Mouse (Mus musculus) neural tube, embryonic 14.5 days (tissue): Measurements from ENCODE around the gene Nprl3. TPM values are rescaled to one million over a fixed set of nuclear protein-coding genes. Genes with fewer than 3 reads are reported as not detected.
"Not testable (repeated sequence)": the region's sequence is repeated elsewhere in the genome, so short reads cannot be mapped to it uniquely, and the experiment has no call there.

Experiments
- ATAC-seq: fragments of 200-750 bp; cut with Nextera tagmentation; 2 replicates; pipeline ENCODE4 v1.8.0; 2017; ENCODE audit warnings: low read depth, mild to moderate bottlenecking, moderate TSS enrichment, moderate library complexity
- H3K27ac ChIP-seq: fragments of 300-500 bp; sonication (generic); 2 replicates; pipeline ENCODE4 v1.5.1; 2014; ENCODE audit warnings: low read depth, mild to moderate bottlenecking, control low read depth, low read length, moderate library complexity, mixed read lengths
- H3K27me3 ChIP-seq: fragments of 300-500 bp; sonication (generic); 2 replicates; pipeline ENCODE4 v1.6.1; 2014; ENCODE audit warnings: low read length; ENCODE audit not compliant: control insufficient read depth, insufficient read depth
- H3K36me3 ChIP-seq: fragments of 300-500 bp; sonication (generic); 2 replicates; pipeline ENCODE4 v1.6.1; 2014; ENCODE audit warnings: low read length, mixed read lengths; ENCODE audit not compliant: control insufficient read depth, insufficient read depth
- H3K4me1 ChIP-seq: fragments of 300-500 bp; sonication (generic); 2 replicates; pipeline ENCODE4 v1.6.1; 2014; ENCODE audit warnings: low read length; ENCODE audit not compliant: control insufficient read depth, insufficient read depth
- H3K4me2 ChIP-seq: fragments of 300-500 bp; sonication (generic); 2 replicates; pipeline ENCODE4 v1.6.1; 2014; ENCODE audit warnings: mild to moderate bottlenecking, low read depth, low read length, control low read depth
- H3K4me3 ChIP-seq: fragments of 300-500 bp; sonication (generic); 2 replicates; pipeline ENCODE4 v1.5.1; 2014; ENCODE audit warnings: low read depth, low read length, control low read depth, mixed read lengths
- H3K9ac ChIP-seq: fragments of 300-500 bp; sonication (generic); replicated peaks from 2 replicates; pipeline ENCODE4 v1.6.1; 2014; ENCODE audit warnings: low read depth, mild to moderate bottlenecking, control low read depth, low read length, mixed read lengths
- H3K9me3 ChIP-seq: fragments of 300-500 bp; sonication (generic); 2 replicates; pipeline ENCODE4 v1.6.1; 2016; ENCODE audit warnings: low read length; ENCODE audit not compliant: control insufficient read depth
- WGBS: fragments of 180-500 bp; shearing (Covaris S2); extraction: QIAGEN DNeasy Blood & Tissue Kit; methylation state at CpG from one replicate; pipeline ENCODE4 v1.1.7; 2014; 5-methylcytosine and 5-hydroxymethylcytosine counted together
- polyA plus RNA-seq: library from polyadenylated mRNA; unstranded; fragments of >200 nt; fragmentation: Nextera tagmentation; extraction: Ambion mirVana; gene quantifications from 2 replicates; pipeline ENCODE4 v1.2.1, GENCODE M21; 2014

The Nprl3 gene
- polyA plus RNA-seq, 1 experiment from 2014 or later, result 32.7 TPM

DNA sequence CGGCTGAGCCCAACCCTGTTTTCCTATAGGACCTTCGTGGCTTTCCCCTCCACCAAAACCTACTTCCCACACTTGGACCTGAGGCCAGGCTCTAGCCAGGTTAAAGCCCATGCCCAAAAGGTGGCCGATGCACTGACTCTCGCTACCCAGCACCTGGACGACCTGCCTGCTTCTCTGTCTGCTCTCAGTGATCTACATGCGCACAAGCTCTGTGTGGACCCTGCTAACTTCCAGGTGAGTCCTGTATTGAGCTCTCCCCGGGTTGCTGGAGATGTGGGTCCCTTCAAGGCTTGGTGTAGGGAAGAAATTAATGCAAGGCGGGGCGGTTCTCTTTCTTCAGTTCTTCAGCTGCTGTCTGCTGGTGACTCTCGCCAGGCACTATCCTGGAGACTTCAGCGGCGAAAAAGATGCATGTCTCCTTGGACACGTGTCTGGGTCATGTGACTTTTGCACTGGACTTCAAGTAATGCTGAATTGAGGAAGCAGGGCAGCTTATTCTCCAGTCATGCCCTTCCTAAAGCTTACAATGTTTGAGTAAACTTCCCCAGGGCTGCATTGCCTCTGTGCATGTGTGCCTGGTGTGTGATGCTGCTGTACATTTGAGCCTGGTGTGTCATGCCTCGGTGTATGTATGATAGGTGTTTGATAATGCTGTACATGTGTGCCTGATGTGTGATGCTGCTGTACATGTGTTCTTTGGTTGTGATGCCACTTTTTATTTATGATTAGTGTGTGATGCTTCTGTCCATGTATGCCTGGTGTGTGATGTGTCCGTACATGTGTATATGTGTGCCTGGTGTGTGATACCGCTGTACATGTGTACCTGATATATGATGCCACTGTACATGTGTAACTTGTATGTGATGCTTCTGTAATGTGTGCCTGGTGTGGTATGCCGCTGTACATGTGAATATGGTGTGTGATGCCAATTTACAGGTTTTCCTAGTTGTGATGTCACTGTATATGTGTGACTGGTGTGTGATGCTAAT is 33.1 kb upstream of the Nprl3 start:
- 53% methylated on average over 14 of the region's 17 CpGs for WGBS

DNA sequence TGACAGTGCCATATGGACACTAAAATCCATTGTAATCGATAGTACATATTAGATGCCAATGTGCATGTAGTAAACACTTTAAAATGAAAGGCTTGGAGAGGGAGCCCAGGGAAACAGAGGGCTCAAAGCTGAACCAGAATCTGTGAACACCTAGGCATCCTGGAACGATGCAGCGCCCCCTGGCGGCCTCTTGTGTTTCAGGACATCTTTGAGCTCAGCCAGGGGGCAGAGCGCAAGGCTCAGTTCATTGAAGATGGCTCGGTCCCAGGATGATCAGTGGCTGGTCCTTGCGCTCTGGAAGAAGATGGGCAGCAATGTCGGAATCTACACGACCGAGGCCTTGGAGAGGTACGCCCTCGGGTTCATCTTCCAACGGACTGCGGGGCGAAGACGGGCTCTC is 32.4 kb upstream of the Nprl3 start, which contains the start of gene Hbq1a:
Gene Hbq1a (plus strand): TSS at position 205 of the 400 bp plus-strand sequence.
- H3K27ac ChIP-seq, H3K36me3 ChIP-seq, H3K27me3 ChIP-seq, H3K9me3 ChIP-seq, H3K4me3 ChIP-seq, H3K9ac ChIP-seq, H3K4me1 ChIP-seq: not testable (repeated sequence)
- ATAC-seq, result peak; percentile 80; the same call in 1 of the 2 replicates
- H3K4me2 ChIP-seq, result peak within 1 kb of the TSS; percentile 44
- 5% methylated on average over 16 of the region's 16 CpGs for WGBS

More for the DNA sequence above, 33.1 kb upstream of the Nprl3 start:
- no peak for ATAC-seq
- Histone ChIP-seq H3K27ac (no peak overlapping the region), H3K4me3 (no peak overlapping the region), H3K36me3 (no peaks in the 10 kb centered on the region), H3K4me1 (no peaks in the 10 kb centered on the region), H3K9ac (no peak overlapping the region), H3K9me3 (no peaks in the 10 kb centered on the region), H3K4me2 (peak overlapping the region; percentile 44), H3K27me3 (no peaks in the 10 kb centered on the region)

DNA sequence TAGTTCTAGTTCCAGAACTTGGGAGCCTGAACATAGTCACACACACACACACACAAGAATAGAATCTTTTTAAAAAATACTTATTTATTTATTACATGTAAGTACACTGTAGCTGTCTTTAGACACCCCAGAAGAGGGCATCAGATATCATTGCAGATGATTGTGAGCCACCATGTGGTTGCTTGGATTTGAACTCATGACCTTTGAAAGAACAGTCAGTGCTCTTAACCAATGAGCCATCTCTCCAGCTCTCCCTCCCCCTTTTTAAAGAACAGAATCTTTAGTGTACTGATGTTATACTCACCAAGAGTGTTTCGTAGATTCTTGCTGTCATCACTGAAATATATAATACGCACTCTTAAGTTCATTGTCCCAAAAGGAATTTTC is 31.0 kb upstream of the Nprl3 start:
- Histone ChIP-seq H3K36me3 (no peaks in the 10 kb centered on the region), H3K4me1 (no peaks in the 10 kb centered on the region), H3K9ac (no peak overlapping the region), H3K9me3 (no peaks in the 10 kb centered on the region), H3K4me2 (no peak overlapping the region), H3K27me3 (no peaks in the 10 kb centered on the region), H3K4me3 (no peak overlapping the region), H3K27ac (no peak overlapping the region)
- WGBS, result 99% methylated on average over 2 of the region's 2 CpGs
- ATAC-seq, result no peak

DNA sequence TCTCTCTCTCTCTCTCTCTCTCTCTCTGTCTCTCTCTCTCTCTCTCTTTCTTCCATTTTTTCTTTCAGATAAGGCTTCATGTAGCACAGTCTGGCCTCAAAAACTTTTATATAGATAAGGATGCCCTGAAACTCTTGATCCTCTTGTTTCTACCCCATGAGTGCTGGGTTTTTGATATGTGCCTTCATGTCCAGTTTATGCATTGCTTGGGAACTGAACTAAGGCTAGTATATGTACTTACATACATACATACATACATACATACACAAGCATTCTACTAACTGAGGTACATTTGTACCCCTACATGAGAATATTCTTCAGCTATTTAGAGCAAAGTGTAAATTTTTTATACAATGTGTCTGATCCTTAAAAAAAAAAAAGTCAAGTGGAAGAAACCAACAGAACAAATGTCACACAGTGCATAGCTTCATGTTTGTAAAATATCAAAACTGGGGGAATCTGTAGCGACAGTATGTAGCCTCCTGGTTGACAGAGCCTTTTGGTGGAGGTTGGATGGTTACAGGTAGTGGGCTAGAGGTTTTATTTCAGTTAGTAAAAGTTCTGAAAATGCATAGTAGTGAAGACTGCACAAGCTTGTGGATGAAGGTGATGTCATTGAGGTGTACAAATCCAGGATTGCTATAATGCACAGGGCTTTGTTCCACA is 30.5 kb upstream of the Nprl3 start:
- H3K36me3 ChIP-seq, result no peaks in the 10 kb centered on the region
- WGBS, result 97% methylated on average over 1 of the region's 1 CpGs

DNA sequence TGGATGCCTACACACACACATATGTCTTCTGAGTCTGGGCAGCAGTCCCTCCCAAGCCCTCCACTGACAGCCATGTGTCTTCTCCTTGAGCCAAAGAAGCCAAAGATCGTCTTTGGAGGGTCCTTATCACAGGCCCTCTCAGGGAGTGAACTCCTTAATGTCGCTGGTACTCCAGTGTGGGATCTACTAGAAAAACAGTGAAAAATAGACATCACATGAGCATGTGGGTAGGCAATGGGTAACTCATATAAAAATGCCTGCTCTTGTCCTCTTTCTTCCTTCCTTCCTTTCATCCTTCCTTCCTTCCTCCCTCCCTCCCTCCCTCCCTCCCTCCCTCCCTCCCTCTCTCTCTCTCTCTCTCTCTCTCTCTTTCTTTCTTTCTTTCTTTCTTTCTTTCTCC is 29.9 kb upstream of the Nprl3 start:
- not testable (repeated sequence) for H3K4me3 ChIP-seq, H3K4me2 ChIP-seq, H3K27ac ChIP-seq, H3K4me1 ChIP-seq, H3K36me3 ChIP-seq, H3K9me3 ChIP-seq, H3K27me3 ChIP-seq, ATAC-seq, H3K9ac ChIP-seq
- 62% methylated on average over 2 of the region's 2 CpGs for WGBS

More for the DNA sequence above, 30.5 kb upstream of the Nprl3 start:
- no peak for ATAC-seq
- Histone ChIP-seq H3K9me3 (no peaks in the 10 kb centered on the region), H3K4me3 (no peak overlapping the region), H3K27ac (no peak overlapping the region), H3K4me2 (no peak overlapping the region), H3K4me1 (no peaks in the 10 kb centered on the region), H3K27me3 (no peaks in the 10 kb centered on the region), H3K9ac (no peak overlapping the region)

DNA sequence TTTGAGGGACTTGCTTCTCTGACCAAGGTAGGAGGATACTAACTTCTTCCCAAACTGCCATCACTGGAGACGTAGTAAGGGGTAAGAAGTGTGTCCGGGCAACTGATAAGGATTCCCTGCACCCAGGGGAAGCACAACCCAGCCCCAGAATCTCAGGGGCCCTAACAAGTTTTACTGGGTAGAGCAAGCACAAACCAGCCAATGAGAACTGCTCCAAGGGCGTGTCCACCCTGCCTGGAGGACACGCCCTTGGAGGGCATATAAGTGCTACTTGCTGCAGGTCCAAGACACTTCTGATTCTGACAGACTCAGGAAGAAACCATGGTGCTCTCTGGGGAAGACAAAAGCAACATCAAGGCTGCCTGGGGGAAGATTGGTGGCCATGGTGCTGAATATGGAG is 28.7 kb upstream of the Nprl3 start, which contains the start of gene Hba-a2:
Gene Hba-a2 (plus strand): TSS at position 287 of the 400 bp plus-strand sequence.
- H3K4me2 ChIP-seq, H3K27me3 ChIP-seq, H3K9me3 ChIP-seq, H3K9ac ChIP-seq, H3K4me1 ChIP-seq, ATAC-seq, H3K4me3 ChIP-seq, H3K36me3 ChIP-seq, H3K27ac ChIP-seq: not testable (repeated sequence)
- no CpG with 5 or more reads among the region's 4 CpGs for WGBS

DNA sequence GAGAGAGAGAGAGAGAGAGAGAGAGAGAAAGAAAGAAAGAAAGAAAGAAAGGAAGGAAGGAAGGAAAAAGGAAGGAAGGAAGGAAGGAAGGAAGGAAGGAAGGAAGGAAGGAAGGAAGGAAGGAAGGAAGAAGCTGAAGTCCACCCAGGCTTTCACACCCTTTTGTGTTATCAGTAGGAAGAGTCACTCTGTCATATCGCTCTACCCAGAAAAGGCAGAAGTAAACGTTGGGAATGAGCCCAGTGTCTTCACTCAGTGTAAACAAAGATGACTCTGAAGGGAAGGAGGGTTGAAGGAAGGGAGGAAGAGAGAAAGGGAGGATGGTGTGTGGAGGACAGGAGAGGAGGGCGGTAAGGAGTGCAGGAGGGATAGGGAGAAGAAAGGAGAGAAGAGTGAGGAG is 26.0 kb upstream of the Nprl3 start:
- H3K4me3 ChIP-seq, H3K27ac ChIP-seq, H3K4me2 ChIP-seq, ATAC-seq, H3K4me1 ChIP-seq, H3K36me3 ChIP-seq, H3K27me3 ChIP-seq, H3K9ac ChIP-seq, H3K9me3 ChIP-seq: not testable (repeated sequence)
- WGBS, result 79% methylated on average over 3 of the region's 3 CpGs

DNA sequence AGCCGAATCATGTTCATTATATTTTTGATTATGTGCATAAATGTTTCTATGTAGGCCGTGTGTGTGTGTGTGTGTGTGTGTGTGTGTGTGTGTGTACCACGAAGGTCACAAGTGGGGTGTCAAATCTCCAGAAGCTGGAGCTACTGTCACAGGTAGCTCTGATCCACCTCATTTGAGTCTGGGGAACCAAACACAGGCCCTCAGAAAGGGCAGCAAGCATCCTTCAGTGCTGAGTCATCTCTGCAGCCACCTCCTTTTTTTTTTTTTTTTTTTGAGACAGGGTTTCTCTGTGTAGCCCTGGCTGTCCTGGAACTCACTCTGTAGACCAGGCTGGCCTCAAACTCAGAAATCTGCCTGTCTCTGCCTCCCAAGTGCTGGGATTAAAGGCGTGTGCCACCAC is 25.3 kb upstream of the Nprl3 start:
- H3K4me1 ChIP-seq, H3K27ac ChIP-seq, H3K9ac ChIP-seq, H3K9me3 ChIP-seq, H3K4me2 ChIP-seq, H3K4me3 ChIP-seq, ATAC-seq, H3K27me3 ChIP-seq, H3K36me3 ChIP-seq: not testable (repeated sequence)
- 84% methylated on average over 4 of the region's 4 CpGs for WGBS

DNA sequence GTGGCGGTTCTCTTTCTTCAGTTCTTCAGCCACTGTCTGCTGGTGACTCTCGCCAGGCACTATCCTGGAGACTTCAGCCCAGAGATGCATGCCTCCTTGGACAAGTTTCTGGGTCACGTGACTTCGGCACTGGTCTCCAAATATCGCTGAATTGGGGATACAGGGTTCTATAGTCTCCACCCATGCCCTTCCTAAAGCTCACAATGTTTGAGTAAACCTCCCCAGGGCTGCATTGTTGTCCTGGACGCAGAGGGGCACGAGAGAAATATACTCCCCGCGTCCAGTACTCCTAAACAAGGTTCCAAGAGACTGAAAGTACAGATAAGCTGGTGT is 20.0 kb upstream of the Nprl3 start:
- no peak overlapping the region for H3K9ac ChIP-seq
- no peak overlapping the region for H3K4me2 ChIP-seq
- no peak overlapping the region for H3K4me3 ChIP-seq
- H3K27me3 ChIP-seq, result no peaks in the 10 kb centered on the region
- H3K36me3 ChIP-seq, result no peaks in the 10 kb centered on the region
- H3K9me3 ChIP-seq, result no peaks in the 10 kb centered on the region
- ATAC-seq, result no peak
- no peak overlapping the region for H3K27ac ChIP-seq
- WGBS, result 73% methylated on average over 9 of the region's 9 CpGs
- no peaks in the 10 kb centered on the region for H3K4me1 ChIP-seq
